Mouse (Mus musculus): ENCODE measurements around the gene Fam126a. TPM values are rescaled to one million over a fixed set of nuclear protein-coding genes. Genes with fewer than 3 reads are reported as not detected.

The Fam126a gene
- 22.3 and 22.5 TPM in 2 replicates for polyA plus RNA-seq (2015; fragmentation: Nextera tagmentation; extraction: Ambion mirVana)

DNA sequence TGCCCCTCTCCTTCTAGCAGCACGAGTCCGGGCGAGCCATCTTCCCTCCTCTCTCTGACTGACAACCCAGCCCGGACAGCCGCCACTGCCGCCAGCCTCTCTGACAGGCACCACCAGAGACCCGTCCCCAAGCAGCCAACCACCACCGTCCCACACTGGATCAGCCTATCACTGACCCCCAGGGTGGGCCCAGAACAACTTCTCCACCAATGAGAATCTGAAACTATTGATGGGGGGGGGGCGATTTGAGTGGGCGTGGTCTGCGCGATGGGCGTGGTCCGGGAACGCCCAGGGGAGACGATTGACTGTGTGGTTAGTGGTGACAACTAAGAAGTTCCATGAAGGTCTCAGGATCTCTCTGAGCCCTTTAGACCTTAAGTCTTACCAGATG lies at the start of gene Fam126a:
Fam126a (minus strand) TSS at position 112 of the 391 bp plus-strand sequence.
- Histone ChIP-seq H3K9me3 (replicated peaks) (no peaks in the 10 kb centered on the region), H3K4me3 (replicated peaks) (peak within 1 kb of the TSS; percentile 89), H3K27me3 (replicated peaks) (no peaks in the 10 kb centered on the region), H3K4me2 (peak within 1 kb of the TSS; percentile 82), H3K36me3 (no peaks in the 10 kb centered on the region), H3K9ac (replicated peaks) (peak within 1 kb of the TSS; percentile 71), H3K4me1 (peaks cover 18% of the 10 kb centered on the region), H3K27ac (replicated peaks) (peak within 1 kb of the TSS; percentile 81)
- ATAC-seq (ENCODE audit: low FRiP score), result peak; percentile 99
- 0% methylated on average over 16 of the region's 16 CpGs for WGBS

DNA sequence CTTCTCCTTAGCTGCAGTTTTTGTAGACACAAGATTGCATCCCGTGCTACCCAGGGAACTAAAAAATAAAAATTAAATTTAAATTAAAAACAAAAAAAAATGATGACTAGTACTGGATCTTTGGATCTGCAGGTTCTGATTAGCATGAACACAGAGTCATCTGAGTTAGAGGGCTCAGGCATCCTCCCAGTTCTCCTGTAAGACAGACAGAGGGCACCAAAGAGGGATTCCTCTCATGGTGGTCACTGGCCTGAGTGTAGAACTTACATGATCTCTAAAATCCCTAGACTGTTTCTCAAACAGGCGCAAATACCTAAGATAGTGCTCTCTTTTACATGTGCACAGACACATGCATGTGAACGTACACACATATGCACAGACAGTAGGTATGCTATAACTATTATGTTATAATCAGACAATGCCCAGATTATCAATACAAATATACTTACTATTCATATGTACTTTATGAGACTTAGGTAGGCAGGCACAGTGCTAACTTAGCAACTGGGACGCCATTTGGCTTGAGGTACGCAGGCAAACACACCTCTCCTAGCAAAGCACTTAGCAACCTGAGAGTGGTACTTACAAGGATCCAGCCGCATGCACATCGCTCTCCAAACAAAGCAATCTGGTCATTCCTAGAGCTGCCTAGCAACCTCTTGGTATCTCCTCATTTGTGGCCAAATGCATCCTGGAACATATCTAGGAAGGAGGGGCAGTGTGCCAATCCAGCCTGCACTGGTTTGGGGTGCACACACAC lies 48.1 kb upstream of the Fam126a start:
- ATAC-seq (ENCODE audit: low FRiP score), result no peak
- no peaks in the 10 kb centered on the region for H3K36me3 ChIP-seq
- no peak overlapping the region for H3K4me3 ChIP-seq (replicated peaks)
- H3K27ac ChIP-seq (replicated peaks), result no peak overlapping the region
- H3K4me2 ChIP-seq, result no peak overlapping the region
- no peaks in the 10 kb centered on the region for H3K9me3 ChIP-seq (replicated peaks)
- H3K9ac ChIP-seq (replicated peaks), result no peak overlapping the region
- H3K27me3 ChIP-seq (replicated peaks), result no peaks in the 10 kb centered on the region
- H3K4me1 ChIP-seq, result peaks cover 11% of the 10 kb centered on the region; the same call in 1 of the 2 replicates
- WGBS, result 83% methylated on average over 7 of the region's 7 CpGs

DNA sequence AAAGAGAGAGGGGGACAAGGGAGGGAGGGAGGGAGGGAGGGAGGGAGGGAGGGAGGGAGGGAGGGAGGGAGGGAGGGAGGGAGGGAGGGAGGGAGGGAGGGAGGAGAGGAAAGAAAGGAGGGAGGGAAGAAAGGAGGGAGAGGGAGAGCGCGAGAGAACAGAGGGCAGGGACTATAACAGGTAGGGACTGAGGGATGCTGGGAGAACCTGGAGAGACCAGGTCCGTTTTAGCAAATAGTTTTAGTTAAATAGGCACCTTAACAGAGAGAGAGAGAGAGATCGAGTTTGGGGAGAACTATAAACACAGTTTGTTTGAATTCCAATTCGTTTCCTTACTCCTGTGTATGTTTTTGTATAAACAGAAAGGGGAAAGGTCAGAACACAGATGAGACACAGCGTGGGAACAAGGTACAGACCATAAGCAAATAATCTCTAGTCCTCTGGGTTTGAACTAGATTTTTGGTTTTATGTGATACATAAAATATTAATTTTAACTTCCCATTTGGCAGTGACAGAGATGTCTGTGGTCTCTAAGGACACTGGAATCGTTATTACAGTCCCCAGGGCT lies 47.3 kb upstream of the Fam126a start:
- WGBS, result 21% methylated on average over 7 of the region's 7 CpGs
- Histone ChIP-seq H3K4me2 (peak overlapping the region; percentile 51), H3K27me3 (replicated peaks) (no peaks in the 10 kb centered on the region), H3K4me3 (replicated peaks) (peak overlapping the region; percentile 27; the same call in 1 of the 2 replicates), H3K9me3 (replicated peaks) (no peaks in the 10 kb centered on the region), H3K36me3 (no peaks in the 10 kb centered on the region), H3K4me1 (peaks cover 11% of the 10 kb centered on the region; the same call in 1 of the 2 replicates), H3K27ac (replicated peaks) (peak overlapping the region; percentile 74), H3K9ac (replicated peaks) (no peak overlapping the region)
- ATAC-seq (ENCODE audit: low FRiP score), result peak; percentile 58; the same call in 1 of the 2 replicates

DNA sequence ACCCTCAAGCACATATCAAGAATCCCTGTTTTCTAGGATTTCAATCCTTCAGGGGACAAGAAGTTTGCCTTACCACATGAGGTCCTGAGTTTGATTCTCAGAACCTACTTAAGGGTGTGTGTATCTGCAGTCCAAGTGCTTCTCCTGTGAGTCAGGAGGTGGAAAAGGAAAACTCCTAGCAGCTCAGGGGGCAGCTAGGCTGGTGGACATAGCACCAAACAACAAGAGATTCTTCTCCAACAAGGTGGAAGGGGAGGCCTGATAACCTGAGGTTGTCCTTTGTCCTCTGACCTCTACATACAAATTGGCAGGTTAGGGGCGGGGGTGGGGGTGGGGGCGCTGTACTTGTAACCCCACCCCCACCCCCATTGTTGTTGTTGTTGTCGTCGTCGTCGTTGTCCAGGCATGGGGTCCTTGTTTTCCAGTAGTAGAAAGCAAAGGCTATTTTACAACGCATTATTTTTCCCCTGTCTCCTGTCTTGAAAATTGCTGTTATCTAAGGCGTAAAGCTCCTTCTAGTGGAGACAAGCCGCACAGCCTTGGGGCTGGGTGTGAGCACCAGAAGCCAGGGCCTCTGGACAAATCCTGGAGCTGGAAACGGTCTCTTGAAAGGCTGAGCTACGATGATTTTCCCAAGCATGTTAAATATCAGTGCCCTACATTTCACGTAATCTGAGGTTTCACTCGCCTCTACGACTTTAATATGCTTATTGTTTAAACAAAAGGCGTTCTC lies 46.7 kb upstream of the Fam126a start:
- Histone ChIP-seq H3K9ac (replicated peaks) (peak overlapping the region; percentile 39; the same call in 1 of the 2 replicates), H3K4me2 (peak overlapping the region; percentile 51), H3K27me3 (replicated peaks) (no peaks in the 10 kb centered on the region), H3K36me3 (no peaks in the 10 kb centered on the region), H3K4me1 (peaks cover 11% of the 10 kb centered on the region; the same call in 1 of the 2 replicates), H3K27ac (replicated peaks) (peak overlapping the region; percentile 74), H3K9me3 (replicated peaks) (no peaks in the 10 kb centered on the region), H3K4me3 (replicated peaks) (peak overlapping the region; percentile 27; the same call in 1 of the 2 replicates)
- peak; percentile 92 for ATAC-seq (ENCODE audit: low FRiP score)
- 1% methylated on average over 15 of the region's 15 CpGs for WGBS

DNA sequence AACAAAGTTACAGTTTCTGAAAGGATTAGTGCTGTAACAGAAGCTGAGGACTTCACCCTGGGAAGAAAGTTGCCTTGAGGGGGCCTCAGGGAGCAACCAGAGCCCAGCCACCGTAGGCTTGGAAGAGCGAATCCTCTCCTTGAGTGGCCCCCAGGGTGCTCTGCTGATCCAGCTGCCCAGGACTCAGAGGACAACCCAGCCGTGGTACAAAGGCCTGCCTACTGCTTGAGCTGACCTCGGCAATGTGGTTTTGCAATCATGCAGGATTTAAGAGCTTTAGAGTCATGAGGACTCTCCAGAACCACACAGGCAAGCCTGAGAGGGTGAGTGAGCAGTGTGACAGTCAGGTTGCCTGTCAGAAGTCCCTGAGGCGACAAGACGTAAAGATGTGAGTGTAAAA lies 41.5 kb upstream of the Fam126a start:
- H3K9ac ChIP-seq (replicated peaks), result no peak overlapping the region
- no peak for ATAC-seq (ENCODE audit: low FRiP score)
- no peak overlapping the region for H3K4me2 ChIP-seq
- no peaks in the 10 kb centered on the region for H3K36me3 ChIP-seq
- WGBS, result 75% methylated on average over 6 of the region's 6 CpGs
- no peak overlapping the region for H3K4me3 ChIP-seq (replicated peaks)
- peaks cover 5% of the 10 kb centered on the region; the same call in 1 of the 2 replicates for H3K4me1 ChIP-seq
- H3K27ac ChIP-seq (replicated peaks), result no peak overlapping the region
- no peaks in the 10 kb centered on the region for H3K27me3 ChIP-seq (replicated peaks)
- no peaks in the 10 kb centered on the region for H3K9me3 ChIP-seq (replicated peaks)

DNA sequence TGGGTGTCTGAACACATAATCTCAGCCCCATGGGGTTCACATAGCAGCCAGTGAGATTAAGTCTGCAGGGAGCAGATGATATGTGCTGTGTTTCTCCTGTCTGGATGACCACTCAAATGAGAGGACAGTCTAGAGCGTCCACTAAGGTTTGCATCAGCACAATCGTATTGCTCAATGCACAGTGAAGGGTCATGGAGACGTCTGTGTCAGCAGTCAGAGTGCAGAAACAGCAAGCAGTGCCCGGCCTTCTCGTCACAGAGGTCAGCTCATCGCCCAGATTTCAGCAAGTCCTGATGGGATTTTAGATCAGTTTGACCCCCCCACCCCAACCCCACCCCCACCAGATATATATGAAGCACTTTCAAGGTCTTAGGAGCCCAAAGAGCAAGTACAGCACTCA lies 38.5 kb upstream of the Fam126a start:
- 90% methylated on average over 6 of the region's 6 CpGs for WGBS
- Histone ChIP-seq H3K9ac (replicated peaks) (no peak overlapping the region), H3K27ac (replicated peaks) (no peak overlapping the region), H3K4me2 (no peak overlapping the region), H3K4me1 (no peaks in the 10 kb centered on the region), H3K36me3 (no peaks in the 10 kb centered on the region), H3K9me3 (replicated peaks) (no peaks in the 10 kb centered on the region), H3K4me3 (replicated peaks) (no peak overlapping the region), H3K27me3 (replicated peaks) (no peaks in the 10 kb centered on the region)
- no peak for ATAC-seq (ENCODE audit: low FRiP score)

DNA sequence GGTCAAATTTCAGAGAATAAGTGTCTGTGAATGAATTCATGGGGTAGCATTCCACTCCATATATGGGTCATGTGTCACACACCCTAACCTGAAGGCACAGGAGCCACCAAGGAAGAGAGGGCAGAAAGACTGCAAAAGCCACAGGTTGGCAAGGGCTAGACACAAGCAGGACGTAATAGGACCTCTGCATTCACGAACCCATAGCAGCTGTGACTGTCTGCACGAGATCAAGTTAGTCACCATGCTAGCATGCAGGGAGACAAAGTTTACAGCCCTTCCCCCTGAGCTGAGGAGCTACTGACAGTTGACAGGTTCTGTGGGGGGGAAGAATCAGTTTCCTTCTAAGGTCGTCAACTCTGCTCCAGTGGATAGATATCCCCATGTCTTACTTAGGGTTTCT lies 33.1 kb upstream of the Fam126a start:
- WGBS, result 77% methylated on average over 4 of the region's 4 CpGs
- Histone ChIP-seq H3K4me3 (replicated peaks) (no peak overlapping the region), H3K9me3 (replicated peaks) (no peaks in the 10 kb centered on the region), H3K27ac (replicated peaks) (no peak overlapping the region), H3K27me3 (replicated peaks) (no peaks in the 10 kb centered on the region), H3K4me1 (no peaks in the 10 kb centered on the region), H3K4me2 (no peak overlapping the region), H3K36me3 (no peaks in the 10 kb centered on the region), H3K9ac (replicated peaks) (no peak overlapping the region)
- no peak for ATAC-seq (ENCODE audit: low FRiP score)

DNA sequence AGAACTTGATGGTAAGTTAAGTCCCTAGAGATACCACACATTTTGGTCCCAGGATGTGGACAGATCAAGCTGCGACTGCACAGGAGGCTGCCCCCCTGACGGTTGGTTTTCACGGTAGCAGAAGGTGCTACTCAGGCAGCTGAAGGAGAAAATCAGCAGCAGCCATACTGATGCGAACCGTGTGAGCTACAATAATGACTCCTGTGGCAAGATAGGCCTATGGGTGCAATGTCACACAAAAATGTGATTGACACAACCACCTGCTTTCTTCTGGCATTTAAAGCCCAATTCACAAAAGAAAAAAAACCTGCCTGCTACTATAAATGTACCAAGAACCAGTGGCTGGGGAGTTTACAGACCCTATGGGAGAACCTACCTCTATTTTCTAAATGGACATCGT lies 32.5 kb upstream of the Fam126a start:
- Histone ChIP-seq H3K27ac (replicated peaks) (no peak overlapping the region), H3K36me3 (no peaks in the 10 kb centered on the region), H3K9me3 (replicated peaks) (no peaks in the 10 kb centered on the region), H3K4me1 (no peaks in the 10 kb centered on the region), H3K4me3 (replicated peaks) (no peak overlapping the region), H3K9ac (replicated peaks) (no peak overlapping the region), H3K27me3 (replicated peaks) (no peaks in the 10 kb centered on the region), H3K4me2 (no peak overlapping the region)
- no peak for ATAC-seq (ENCODE audit: low FRiP score)
- WGBS, result 86% methylated on average over 6 of the region's 6 CpGs

DNA sequence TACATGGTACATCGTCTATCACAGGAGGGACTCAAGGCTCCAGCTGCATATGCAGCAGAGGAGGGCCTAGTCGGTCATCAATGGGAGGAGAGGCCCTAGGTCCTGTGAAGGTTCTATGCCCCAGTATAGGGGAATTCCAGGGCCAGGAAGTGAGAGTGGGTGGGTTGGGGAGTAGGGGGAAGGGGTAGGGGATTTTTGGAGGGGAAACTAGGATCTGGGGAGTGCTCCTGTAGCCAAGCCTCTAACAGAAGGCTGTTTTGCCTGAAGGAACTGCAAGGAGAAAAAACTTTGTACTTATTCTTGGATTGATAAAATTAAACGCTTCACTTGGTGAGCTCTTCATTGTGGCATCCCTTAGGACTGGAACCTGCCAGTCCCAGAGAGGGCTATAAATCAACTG lies 30.5 kb upstream of the Fam126a start:
- H3K36me3 ChIP-seq, result no peaks in the 10 kb centered on the region
- H3K4me3 ChIP-seq (replicated peaks), result no peak overlapping the region
- H3K4me2 ChIP-seq, result no peak overlapping the region
- H3K27me3 ChIP-seq (replicated peaks), result no peaks in the 10 kb centered on the region
- H3K9ac ChIP-seq (replicated peaks), result no peak overlapping the region
- H3K27ac ChIP-seq (replicated peaks), result no peak overlapping the region
- 0 out of 2 replicates have a peak, but pooled peaks cover 3% of the 10 kb centered on the region for H3K9me3 ChIP-seq (replicated peaks)
- H3K4me1 ChIP-seq, result no peaks in the 10 kb centered on the region
- WGBS, result 56% methylated on average over 3 of the region's 3 CpGs
- ATAC-seq (ENCODE audit: low FRiP score), result no peak

DNA sequence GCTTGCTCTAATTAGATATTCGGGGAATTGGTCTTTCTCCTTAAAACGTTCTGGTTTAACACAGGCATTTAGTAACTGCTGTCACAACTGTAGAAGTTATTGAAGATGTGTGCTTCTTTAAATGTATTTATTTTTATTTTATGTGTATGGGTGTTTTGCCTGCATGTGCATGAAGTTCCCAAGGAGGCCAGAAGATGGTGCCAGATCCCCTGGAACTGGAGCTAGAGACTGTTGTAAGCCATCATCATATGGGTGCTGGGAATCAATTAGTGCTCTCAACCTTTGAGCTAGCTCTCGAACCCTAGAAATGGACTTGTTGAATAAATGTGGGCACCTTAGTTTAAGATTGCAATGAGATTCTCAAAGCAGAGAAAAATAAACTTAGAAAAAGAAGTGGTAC lies 27.1 kb upstream of the Fam126a start:
- WGBS, result 76% methylated on average over 3 of the region's 3 CpGs
- no peak overlapping the region for H3K9ac ChIP-seq (replicated peaks)
- no peak overlapping the region for H3K4me2 ChIP-seq
- H3K27me3 ChIP-seq (replicated peaks), result no peaks in the 10 kb centered on the region
- no peak for ATAC-seq (ENCODE audit: low FRiP score)
- no peak overlapping the region for H3K27ac ChIP-seq (replicated peaks)
- H3K4me3 ChIP-seq (replicated peaks), result no peak overlapping the region
- H3K9me3 ChIP-seq (replicated peaks), result 0 out of 2 replicates have a peak, but pooled peaks cover 3% of the 10 kb centered on the region
- H3K4me1 ChIP-seq, result no peaks in the 10 kb centered on the region
- H3K36me3 ChIP-seq, result no peaks in the 10 kb centered on the region

DNA sequence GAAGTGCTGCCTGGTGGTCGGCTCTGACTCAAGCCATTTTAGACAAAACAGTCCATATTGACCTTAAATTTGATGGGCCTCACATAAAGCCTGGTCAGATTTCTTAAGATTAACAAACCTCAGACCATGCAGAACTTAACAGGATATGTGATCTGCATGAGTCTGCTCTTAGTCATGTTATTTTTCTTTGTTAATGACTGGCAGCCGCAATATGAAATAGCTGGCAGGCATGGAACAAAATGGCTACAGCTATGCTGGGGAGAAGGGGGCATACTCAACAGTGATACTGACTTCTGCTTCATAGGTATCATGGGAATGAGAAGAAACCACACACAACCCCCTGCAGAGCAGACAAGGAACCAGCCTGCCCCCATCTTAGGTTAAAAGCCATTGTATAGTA lies 26.4 kb upstream of the Fam126a start:
- H3K27ac ChIP-seq (replicated peaks), result no peak overlapping the region
- no peak for ATAC-seq (ENCODE audit: low FRiP score)
- 0 out of 2 replicates have a peak, but pooled peaks cover 3% of the 10 kb centered on the region for H3K9me3 ChIP-seq (replicated peaks)
- no peaks in the 10 kb centered on the region for H3K36me3 ChIP-seq
- H3K9ac ChIP-seq (replicated peaks), result no peak overlapping the region
- WGBS, result 91% methylated on average over 2 of the region's 2 CpGs
- H3K4me1 ChIP-seq, result no peaks in the 10 kb centered on the region
- no peak overlapping the region for H3K4me3 ChIP-seq (replicated peaks)
- no peak overlapping the region for H3K4me2 ChIP-seq
- H3K27me3 ChIP-seq (replicated peaks), result no peaks in the 10 kb centered on the region
